Mouse (Mus musculus) ES-CJ7 (cell line): ENCODE results near the gene Trp53inp2.

ENCODE experiments used
- DNase-seq: peaks from one replicate; pipeline ENCODE4 v3.0.0; 2011; ENCODE audit warnings: low read depth, low spot score

Trp53inp2 gene

GRCm38 (mm10) chr2:155380261-155381059 is at the start of gene Trp53inp2:
Gene Trp53inp2 (plus strand): TSS chr2:155381059.
- no peak for DNase-seq

- no peak for DNase-seq
These were observed 49.5 kb upstream of the Trp53inp2 start for GRCm38 (mm10) chr2:155331351-155331750.

GRCm38 (mm10) chr2:155333421-155333820 is 47.4 kb upstream of the Trp53inp2 start:
- no peak for DNase-seq

DNA sequence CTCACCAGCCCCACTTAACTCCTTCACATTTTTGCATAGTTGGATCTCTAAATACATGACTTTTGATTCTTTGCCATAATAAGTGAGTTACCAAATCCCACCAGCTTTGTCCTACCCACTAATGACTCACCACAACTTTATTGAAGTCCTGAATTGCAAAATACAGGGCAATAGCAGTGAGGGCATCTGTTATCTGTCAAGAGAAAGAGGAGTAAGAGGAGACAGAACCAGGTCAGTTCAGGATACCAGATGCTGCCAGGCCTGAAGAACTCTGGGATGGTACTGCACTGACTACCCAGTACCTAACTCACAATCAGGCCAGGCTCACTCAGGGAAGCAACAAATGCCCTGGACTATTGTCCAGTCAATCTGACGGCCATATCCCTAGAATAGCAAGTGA is 45.6 kb upstream of the Trp53inp2 start:
- DNase-seq, result no peak

DNA sequence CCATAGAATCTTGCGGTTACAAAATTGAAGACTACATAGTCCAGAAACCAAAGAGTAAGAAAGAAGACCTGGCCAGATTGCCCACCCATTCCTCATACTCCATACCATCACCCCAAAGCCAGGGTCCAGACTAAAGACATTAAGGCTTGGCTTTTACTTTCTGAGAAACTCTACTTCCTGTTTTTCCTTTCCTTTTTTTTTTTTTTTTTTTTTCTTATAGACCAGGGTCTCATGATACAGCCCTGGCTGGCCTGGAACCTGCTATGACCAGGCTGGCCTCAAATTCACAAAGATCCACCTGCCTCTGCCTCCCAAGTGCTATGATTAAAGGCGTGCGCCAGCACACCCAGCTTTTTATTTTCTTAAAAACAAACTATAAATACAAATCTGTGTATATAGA is 44.6 kb upstream of the Trp53inp2 start:
- no peak for DNase-seq

DNA sequence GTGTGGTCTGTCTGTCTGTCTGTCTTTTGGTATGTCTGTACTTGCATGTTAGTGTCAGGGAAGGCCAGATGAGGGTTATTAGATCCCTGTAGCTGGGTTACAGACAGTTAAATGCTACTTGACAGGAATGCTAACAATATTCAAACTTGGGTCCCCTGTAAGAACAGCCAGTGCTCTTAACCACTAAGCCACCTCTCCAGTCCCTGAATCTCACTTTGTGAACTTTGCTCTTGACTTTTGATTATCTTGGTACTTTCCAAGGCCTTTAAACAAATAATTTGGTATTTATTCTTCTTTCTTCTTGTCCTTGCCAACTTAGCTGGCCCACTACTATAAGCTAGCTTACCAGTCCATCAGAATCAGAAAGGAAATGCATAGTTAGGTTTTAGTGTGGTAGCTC is 40.7 kb upstream of the Trp53inp2 start:
- DNase-seq, result no peak

DNA sequence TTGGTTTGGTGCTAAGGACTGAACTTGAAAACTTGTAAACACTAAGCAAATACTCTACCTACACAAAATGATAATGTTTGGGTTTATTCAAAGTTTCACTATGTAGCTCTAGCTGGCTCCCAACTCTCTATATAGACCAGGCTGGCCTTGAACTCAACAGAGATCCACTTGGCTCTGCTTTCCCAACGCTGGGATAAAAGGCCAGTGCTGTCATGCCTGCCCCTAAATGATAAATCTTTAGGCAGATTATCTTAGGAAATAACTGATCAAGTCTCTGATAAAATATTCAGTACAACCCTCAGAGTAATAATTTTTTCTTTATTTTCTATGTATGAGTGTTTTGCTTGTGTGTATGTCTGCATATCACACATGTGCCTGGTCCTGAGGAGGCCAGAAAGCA is 34.2 kb upstream of the Trp53inp2 start:
- DNase-seq, result no peak

DNA sequence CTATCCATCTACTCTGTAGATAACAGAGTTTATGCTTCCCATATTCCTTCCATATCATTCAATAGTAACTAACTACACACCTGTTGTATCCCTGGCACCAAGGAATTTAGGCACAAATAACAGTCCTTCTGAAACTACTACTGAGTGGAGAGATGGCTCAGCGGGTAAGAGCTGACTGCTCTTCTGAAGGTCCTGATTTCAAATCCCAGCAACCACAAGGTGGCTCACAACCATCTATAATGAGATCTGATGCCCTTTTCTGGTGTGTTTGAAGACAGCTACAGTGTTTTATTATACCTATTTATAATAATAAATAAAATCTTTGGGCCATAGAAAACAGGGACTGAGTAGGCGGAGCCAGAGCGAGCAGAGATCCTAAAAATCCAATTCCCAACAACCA is 26.5 kb upstream of the Trp53inp2 start:
- no peak for DNase-seq

- DNase-seq, result peak; percentile 97
These were observed 23.8 kb upstream of the Trp53inp2 start, which contains the start of gene Pigu for GRCm38 (mm10) chr2:155356971-155357591. Gene Pigu (minus strand): TSS chr2:155357430.

DNA sequence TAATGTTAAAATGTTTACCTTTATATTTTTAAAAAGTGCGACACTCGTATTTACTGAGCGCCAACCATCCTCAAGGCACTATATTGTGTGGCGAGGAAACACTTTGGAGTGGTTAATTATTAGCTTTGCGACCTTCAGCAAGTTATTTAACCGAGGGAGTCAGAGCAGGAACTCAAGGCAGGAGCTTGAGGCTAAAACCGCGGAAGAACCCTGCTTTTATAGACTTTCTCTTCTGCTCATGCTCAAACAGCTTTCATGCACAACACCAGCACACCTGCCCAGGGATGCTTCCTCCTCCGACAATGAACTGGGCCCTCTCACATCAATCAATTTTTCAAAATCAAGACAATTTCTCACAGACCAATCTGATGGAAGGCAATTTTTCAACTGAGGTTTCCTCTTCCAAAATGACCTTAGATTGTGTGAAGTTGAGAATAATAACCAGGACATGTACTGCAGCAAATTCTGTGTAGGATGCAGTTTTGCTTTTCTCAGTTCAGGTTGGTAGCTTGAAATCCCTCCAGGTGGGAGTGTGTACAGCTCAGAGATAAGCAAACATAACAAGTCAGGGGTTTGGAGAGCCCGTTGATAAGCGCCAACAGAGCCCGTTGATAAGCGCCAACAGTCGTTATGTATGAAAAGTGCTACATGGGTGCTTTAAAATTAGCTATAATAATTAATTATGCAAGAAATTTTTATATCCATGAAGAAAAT is 23.0 kb upstream of the Trp53inp2 start:
- DNase-seq, result peak; percentile 9

- DNase-seq, result no peak
These were observed 13.1 kb upstream of the Trp53inp2 start for GRCm38 (mm10) chr2:155367635-155368284.

- DNase-seq, result no peak
These were observed 11.5 kb upstream of the Trp53inp2 start for GRCm38 (mm10) chr2:155369333-155369883.

DNA sequence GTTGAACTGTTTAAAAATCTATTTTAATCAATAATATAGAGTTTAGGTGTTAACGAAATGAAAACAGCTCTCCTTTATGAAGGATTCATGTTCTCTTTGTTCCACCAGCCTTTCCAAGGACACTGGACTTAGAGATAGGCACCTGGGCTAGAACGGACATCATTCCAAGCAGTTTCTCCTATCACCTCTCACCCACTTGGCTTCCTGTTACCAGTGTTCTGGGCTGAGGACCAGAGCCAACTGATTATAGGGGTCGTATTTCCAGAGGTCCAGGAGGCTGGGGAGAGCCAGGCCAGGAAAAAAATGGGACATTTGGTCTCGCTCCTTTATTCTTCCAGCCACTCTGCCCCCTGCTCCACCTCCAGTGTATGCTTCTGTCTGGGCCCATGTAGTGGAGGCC is 8.4 kb upstream of the Trp53inp2 start:
- no peak for DNase-seq

DNA sequence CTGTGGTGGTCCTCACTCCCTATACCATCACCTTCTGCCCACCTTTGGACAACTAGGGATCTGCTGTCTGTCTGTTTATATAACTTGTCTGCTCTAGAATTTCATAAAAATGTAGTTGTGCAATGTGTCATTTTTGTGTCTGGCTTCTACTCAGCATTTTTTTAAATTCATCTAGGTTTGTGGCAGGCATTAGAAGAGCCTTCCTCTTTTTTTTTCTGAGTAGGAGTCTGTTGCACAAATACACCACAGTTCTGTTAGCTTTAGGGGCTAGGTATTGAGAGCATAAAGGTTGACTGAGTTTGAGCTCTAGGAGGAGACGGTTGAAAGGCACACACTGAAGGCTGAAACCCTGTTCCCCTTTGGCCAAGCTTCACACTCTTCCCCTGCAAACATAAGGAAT is 7.6 kb upstream of the Trp53inp2 start:
- no peak for DNase-seq

DNA sequence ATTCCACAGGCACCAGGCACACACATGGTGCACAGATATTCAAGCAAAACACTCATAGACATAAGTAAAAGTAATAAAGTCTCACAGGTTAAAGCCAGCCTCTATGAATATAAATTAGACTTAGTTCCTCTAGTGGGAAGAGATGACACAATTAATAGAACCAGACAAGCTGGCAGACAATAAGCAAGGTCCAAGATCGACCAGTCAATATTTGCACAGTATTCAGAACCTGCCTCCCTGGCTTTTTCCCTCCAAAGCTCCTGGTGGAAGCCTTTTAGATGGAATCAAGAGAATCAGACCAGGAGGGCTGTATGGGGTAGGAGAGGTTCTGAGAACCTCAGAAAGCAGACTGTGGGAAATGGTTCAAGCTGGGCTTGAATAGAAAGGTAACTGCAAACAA is 7.0 kb upstream of the Trp53inp2 start:
- DNase-seq, result no peak

DNA sequence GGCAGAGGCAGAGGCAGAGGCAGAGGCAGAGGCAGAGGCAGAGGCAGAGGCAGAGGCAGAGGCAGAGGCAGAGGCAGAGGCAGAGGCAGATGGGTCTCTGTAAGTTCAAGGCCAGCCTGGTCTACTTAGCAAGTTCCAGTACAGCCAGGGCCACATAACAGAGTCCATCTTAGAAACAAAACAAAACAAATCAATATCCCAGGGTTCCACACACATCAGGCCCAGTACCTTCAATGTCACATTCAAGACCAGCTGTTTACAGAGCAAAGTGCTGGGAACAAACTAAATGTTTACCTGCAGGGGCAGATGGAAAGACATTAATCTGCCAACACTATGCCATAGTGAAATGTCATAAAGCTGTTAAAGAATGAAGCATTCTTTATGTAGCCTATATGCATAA is 6.3 kb upstream of the Trp53inp2 start:
- DNase-seq, result no peak

DNA sequence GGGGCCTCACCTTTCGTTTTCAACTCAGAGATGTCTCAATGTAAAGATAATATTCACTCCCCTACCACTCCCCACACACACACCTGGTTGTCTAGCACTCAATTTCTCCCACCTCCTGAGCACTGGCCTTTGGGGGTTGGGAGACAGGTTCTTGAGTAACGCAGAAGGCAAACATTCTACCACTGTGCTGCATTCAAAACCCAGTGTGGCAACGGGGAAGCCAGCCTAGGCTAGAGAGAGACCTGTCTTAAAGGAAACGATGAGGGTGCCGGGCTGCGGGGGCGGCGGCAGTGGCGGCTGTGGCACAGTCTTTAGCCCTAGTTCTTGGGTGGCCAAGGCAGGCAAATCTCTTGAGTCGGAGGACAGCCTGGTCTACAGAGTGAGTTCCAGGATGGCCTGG is 4.7 kb upstream of the Trp53inp2 start:
- DNase-seq, result no peak

DNA sequence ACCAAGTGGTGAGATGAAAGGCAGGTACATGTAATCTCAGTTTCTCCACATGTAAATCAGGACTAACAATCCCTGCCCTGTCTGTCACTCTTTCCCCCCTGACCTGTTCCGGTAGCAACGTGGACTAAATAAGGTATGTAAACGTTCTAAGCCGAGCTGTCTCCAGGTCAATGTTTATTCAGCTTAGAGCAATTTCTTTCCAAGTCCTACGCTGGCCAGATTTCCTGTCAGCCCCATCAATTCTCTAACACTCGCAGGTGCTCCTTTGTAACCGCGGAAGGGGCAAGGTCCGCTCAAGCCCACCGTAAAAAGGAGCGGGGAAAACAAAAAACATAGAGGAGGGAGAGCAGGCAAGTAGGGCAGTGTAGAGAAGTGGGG is 190 bp downstream of the Trp53inp2 start:
- no peak for DNase-seq

- DNase-seq, result peak; percentile 94
These were observed 928 bp downstream of the Trp53inp2 start for GRCm38 (mm10) chr2:155381643-155382331.

DNA sequence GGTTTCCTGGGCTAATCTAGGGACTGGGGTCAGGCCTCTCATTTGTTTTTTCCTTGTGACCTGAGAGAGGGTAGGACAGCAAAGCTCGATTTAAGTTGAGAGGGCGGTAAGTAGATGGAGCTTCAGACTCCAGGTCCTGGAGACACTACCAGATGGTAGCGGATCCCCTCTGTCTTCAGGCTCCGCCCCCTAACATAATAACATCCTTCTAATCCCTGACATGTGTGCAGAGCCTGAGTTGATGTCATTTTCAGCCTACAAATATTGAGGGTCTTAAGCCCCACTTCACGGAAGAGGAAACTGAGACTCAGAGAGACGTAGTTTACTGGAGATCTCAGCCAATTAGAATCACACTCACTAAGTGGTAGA is 1.5 kb downstream of the Trp53inp2 start:
- no peak for DNase-seq

GRCm38 (mm10) chr2:155382791-155383438 is 2.1 kb downstream of the Trp53inp2 start:
- no peak for DNase-seq
